Mouse (Mus musculus) kidney, embryonic 16.5 days (tissue): ENCODE results near the gene Fgd5. TPM values are rescaled to one million over a fixed set of nuclear protein-coding genes. Genes with fewer than 3 reads are reported as not detected.

Source experiments
- ATAC-seq: fragments of 200-750 bp; cut with Nextera tagmentation; 2 replicates; pipeline ENCODE4 v1.8.0; 2017; ENCODE audit warnings: moderate TSS enrichment; ENCODE audit not compliant: low FRiP score, low TSS enrichment
- H3K27ac ChIP-seq: fragments of 300-500 bp; sonication (generic); 2 replicates; pipeline ENCODE4 v1.5.1; 2014; ENCODE audit warnings: low read length
- H3K27me3 ChIP-seq: fragments of 300-500 bp; sonication (generic); 2 replicates; pipeline ENCODE4 v1.6.1; 2014; ENCODE audit warnings: low read length, control low read depth, mixed read lengths; ENCODE audit not compliant: insufficient read depth
- H3K36me3 ChIP-seq: fragments of 300-500 bp; sonication (generic); 2 replicates; pipeline ENCODE4 v1.6.1; 2014; ENCODE audit warnings: low read length, control low read depth, mixed read lengths; ENCODE audit not compliant: insufficient read depth
- H3K4me1 ChIP-seq: fragments of 300-500 bp; sonication (generic); 2 replicates; pipeline ENCODE4 v1.6.1; 2014; ENCODE audit warnings: low read length, control low read depth, mixed read lengths; ENCODE audit not compliant: insufficient read depth
- H3K4me2 ChIP-seq: fragments of 300-500 bp; sonication (generic); replicated peaks from 2 replicates; pipeline ENCODE4 v1.6.1; 2014; ENCODE audit warnings: low read depth, low read length
- H3K4me3 ChIP-seq: fragments of 300-500 bp; sonication (generic); 2 replicates; pipeline ENCODE4 v1.5.1; 2014; ENCODE audit warnings: mild to moderate bottlenecking, low read length
- H3K9ac ChIP-seq: fragments of 300-500 bp; sonication (generic); replicated peaks from 2 replicates; pipeline ENCODE4 v1.6.1; 2014; ENCODE audit warnings: low read length
- H3K9me3 ChIP-seq: fragments of 300-500 bp; sonication (generic); 2 replicates; pipeline ENCODE4 v1.6.1; 2016; ENCODE audit warnings: low read length, control low read depth
- WGBS: fragments of 180-500 bp; shearing (Covaris S2); extraction: QIAGEN DNeasy Blood & Tissue Kit; methylation state at CpG from one replicate; pipeline ENCODE4 v1.1.7; 2014; 5-methylcytosine and 5-hydroxymethylcytosine counted together
- polyA plus RNA-seq: library from polyadenylated mRNA; unstranded; fragments of >200 nt; fragmentation: Nextera tagmentation; extraction: Ambion mirVana; gene quantifications from 2 replicates; pipeline ENCODE4 v1.2.1, GENCODE M21; 2015

Fgd5 gene
- polyA plus RNA-seq, 1 experiment from 2014 or later, result 22.9 TPM

GRCm38 (mm10) chr6:92018421-92018820 lies 39.7 kb downstream of the Fgd5 start:
- H3K27me3 ChIP-seq, result no peaks in the 10 kb centered on the region
- H3K4me2 ChIP-seq, result no peak overlapping the region
- no peaks in the 10 kb centered on the region for H3K36me3 ChIP-seq
- ATAC-seq, result no peak
- no peak overlapping the region for H3K4me3 ChIP-seq
- no peak overlapping the region for H3K27ac ChIP-seq
- H3K9ac ChIP-seq, result no peak overlapping the region
- no peaks in the 10 kb centered on the region for H3K9me3 ChIP-seq
- peaks cover 6% of the 10 kb centered on the region for H3K4me1 ChIP-seq
- WGBS, result 38% methylated on average over 6 of the region's 6 CpGs

- 62% methylated on average over 9 of the region's 9 CpGs for WGBS
- Histone ChIP-seq H3K9ac (no peak overlapping the region), H3K36me3 (no peaks in the 10 kb centered on the region), H3K4me2 (no peak overlapping the region), H3K4me3 (no peak overlapping the region), H3K27ac (no peak overlapping the region), H3K9me3 (no peaks in the 10 kb centered on the region), H3K27me3 (no peaks in the 10 kb centered on the region), H3K4me1 (no peaks in the 10 kb centered on the region; the same call in 1 of the 2 replicates)
- ATAC-seq, result no peak
These were observed 42.4 kb downstream of the Fgd5 start for GRCm38 (mm10) chr6:92021061-92021460.

- 54% methylated on average over 6 of the region's 6 CpGs for WGBS
- H3K27ac ChIP-seq, result no peak overlapping the region
- ATAC-seq, result peak; percentile 55
These were observed 42.8 kb downstream of the Fgd5 start for GRCm38 (mm10) chr6:92021506-92021905.

GRCm38 (mm10) chr6:92025252-92025651 lies 46.6 kb downstream of the Fgd5 start:
- Histone ChIP-seq H3K4me1 (no peaks in the 10 kb centered on the region; the same call in 1 of the 2 replicates), H3K4me3 (no peak overlapping the region), H3K4me2 (no peak overlapping the region), H3K27ac (no peak overlapping the region), H3K9me3 (no peaks in the 10 kb centered on the region), H3K9ac (no peak overlapping the region), H3K36me3 (no peaks in the 10 kb centered on the region), H3K27me3 (no peaks in the 10 kb centered on the region)
- ATAC-seq, result no peak
- WGBS, result 100% methylated on average over 1 of the region's 1 CpGs

More at GRCm38 (mm10) chr6:92021506-92021905, 42.8 kb downstream of the Fgd5 start:
- Histone ChIP-seq H3K4me3 (no peak overlapping the region), H3K4me2 (no peak overlapping the region), H3K27me3 (no peaks in the 10 kb centered on the region), H3K9ac (no peak overlapping the region), H3K36me3 (no peaks in the 10 kb centered on the region), H3K4me1 (no peaks in the 10 kb centered on the region; the same call in 1 of the 2 replicates), H3K9me3 (no peaks in the 10 kb centered on the region)

- H3K4me1 ChIP-seq, result no peaks in the 10 kb centered on the region
- no peak overlapping the region for H3K4me3 ChIP-seq
- no peak overlapping the region for H3K9ac ChIP-seq
- H3K9me3 ChIP-seq, result no peaks in the 10 kb centered on the region
- no peak overlapping the region for H3K27ac ChIP-seq
- no peak overlapping the region for H3K4me2 ChIP-seq
- no peaks in the 10 kb centered on the region for H3K27me3 ChIP-seq
- no peak for ATAC-seq
- WGBS, result 69% methylated on average over 4 of the region's 4 CpGs
- no peaks in the 10 kb centered on the region for H3K36me3 ChIP-seq
These were observed 48.7 kb downstream of the Fgd5 start for GRCm38 (mm10) chr6:92027379-92027778.

- no peak overlapping the region for H3K9ac ChIP-seq
- no peak overlapping the region for H3K27ac ChIP-seq
- no peak overlapping the region for H3K4me2 ChIP-seq
- H3K36me3 ChIP-seq, result no peaks in the 10 kb centered on the region
- 64% methylated on average over 8 of the region's 8 CpGs for WGBS
- no peaks in the 10 kb centered on the region for H3K9me3 ChIP-seq
- H3K27me3 ChIP-seq, result no peaks in the 10 kb centered on the region
- H3K4me1 ChIP-seq, result peaks cover 10% of the 10 kb centered on the region
- ATAC-seq, result no peak
- no peak overlapping the region for H3K4me3 ChIP-seq
These were observed 52.0 kb downstream of the Fgd5 start for GRCm38 (mm10) chr6:92030646-92031045.

- ATAC-seq, result peak; percentile 78
- H3K4me1 ChIP-seq, result peaks cover 10% of the 10 kb centered on the region
- H3K4me3 ChIP-seq, result no peak overlapping the region
- H3K36me3 ChIP-seq, result no peaks in the 10 kb centered on the region
- no peak overlapping the region for H3K9ac ChIP-seq
- 15% methylated on average over 6 of the region's 6 CpGs for WGBS
- H3K27me3 ChIP-seq, result no peaks in the 10 kb centered on the region
- H3K27ac ChIP-seq, result no peak overlapping the region
- H3K9me3 ChIP-seq, result no peaks in the 10 kb centered on the region
- no peak overlapping the region for H3K4me2 ChIP-seq
These were observed 56.0 kb downstream of the Fgd5 start for GRCm38 (mm10) chr6:92034713-92035112.

GRCm38 (mm10) chr6:92036372-92036771 lies 57.7 kb downstream of the Fgd5 start:
- Histone ChIP-seq H3K4me2 (no peak overlapping the region), H3K4me1 (peaks cover 10% of the 10 kb centered on the region), H3K9ac (no peak overlapping the region), H3K36me3 (no peaks in the 10 kb centered on the region), H3K27ac (no peak overlapping the region), H3K9me3 (no peaks in the 10 kb centered on the region), H3K4me3 (no peak overlapping the region), H3K27me3 (no peaks in the 10 kb centered on the region)
- WGBS, result 36% methylated on average over 5 of the region's 5 CpGs
- ATAC-seq, result no peak

- ATAC-seq, result no peak
These were observed 59.5 kb downstream of the Fgd5 start for GRCm38 (mm10) chr6:92038158-92038557.

GRCm38 (mm10) chr6:92041271-92041670 lies 62.6 kb downstream of the Fgd5 start:
- H3K4me3 ChIP-seq, result no peak overlapping the region
- no peak for ATAC-seq

More at GRCm38 (mm10) chr6:92038158-92038557, 59.5 kb downstream of the Fgd5 start:
- Histone ChIP-seq H3K36me3 (no peaks in the 10 kb centered on the region), H3K9me3 (no peaks in the 10 kb centered on the region), H3K4me1 (peaks cover 13% of the 10 kb centered on the region), H3K9ac (no peak overlapping the region), H3K4me3 (no peak overlapping the region), H3K4me2 (no peak overlapping the region), H3K27ac (no peak overlapping the region), H3K27me3 (no peaks in the 10 kb centered on the region)
- WGBS, result 57% methylated on average over 3 of the region's 3 CpGs

More at GRCm38 (mm10) chr6:92041271-92041670, 62.6 kb downstream of the Fgd5 start:
- peaks cover 3% of the 10 kb centered on the region for H3K4me1 ChIP-seq
- 54% methylated on average over 5 of the region's 5 CpGs for WGBS
- no peaks in the 10 kb centered on the region for H3K36me3 ChIP-seq
- no peaks in the 10 kb centered on the region for H3K9me3 ChIP-seq
- H3K27ac ChIP-seq, result no peak overlapping the region
- no peak overlapping the region for H3K4me2 ChIP-seq
- H3K27me3 ChIP-seq, result no peaks in the 10 kb centered on the region
- H3K9ac ChIP-seq, result no peak overlapping the region
